Mouse (Mus musculus) embryonic facial prominence, embryonic 12.5 days (tissue): ENCODE results near the gene Rab11b. TPM values are rescaled to one million over a fixed set of nuclear protein-coding genes. Genes with fewer than 3 reads are reported as not detected.

Experiments used
- ATAC-seq: fragments of 200-750 bp; cut with Nextera tagmentation; 2 replicates; pipeline ENCODE4 v1.8.0; 2017; ENCODE audit not compliant: insufficient number of reproducible peaks, insufficient read depth, low FRiP score, low TSS enrichment
- H3K27ac ChIP-seq: fragments of 300-500 bp; sonication (generic); 2 replicates; pipeline ENCODE4 v1.5.1; 2016; ENCODE audit warnings: mild to moderate bottlenecking
- H3K27me3 ChIP-seq: fragments of 300-500 bp; sonication (generic); 2 replicates; pipeline ENCODE4 v1.6.1; 2016; ENCODE audit warnings: mild to moderate bottlenecking, moderate library complexity
- H3K36me3 ChIP-seq: fragments of 300-500 bp; sonication (generic); 2 replicates; pipeline ENCODE4 v1.6.1; 2016; ENCODE audit warnings: mild to moderate bottlenecking
- H3K4me1 ChIP-seq: fragments of 300-500 bp; sonication (generic); 2 replicates; pipeline ENCODE4 v1.6.1; 2016
- H3K4me2 ChIP-seq: fragments of 300-500 bp; sonication (generic); replicated peaks from 2 replicates; pipeline ENCODE4 v1.6.1; 2016; ENCODE audit warnings: mild to moderate bottlenecking, moderate library complexity
- H3K4me3 ChIP-seq: fragments of 300-500 bp; sonication (generic); 2 replicates; pipeline ENCODE4 v1.5.1; 2016; ENCODE audit warnings: mild to moderate bottlenecking
- H3K9ac ChIP-seq: fragments of 300-500 bp; sonication (generic); 2 replicates; pipeline ENCODE4 v1.6.1; 2016; ENCODE audit warnings: mild to moderate bottlenecking, moderate library complexity
- H3K9me3 ChIP-seq: fragments of 300-500 bp; sonication (generic); 2 replicates; pipeline ENCODE4 v1.6.1; 2016; ENCODE audit warnings: mild to moderate bottlenecking, moderate library complexity
- WGBS: fragments of 180-500 bp; shearing (Covaris S2); methylation state at CpG from one replicate; pipeline ENCODE4 v1.1.7; 2016; 5-methylcytosine and 5-hydroxymethylcytosine counted together
- polyA plus RNA-seq: library from polyadenylated mRNA; unstranded; fragments of >200 nt; fragmentation: Nextera tagmentation; extraction: Ambion mirVana; gene quantifications from 2 replicates; pipeline ENCODE4 v1.2.1, GENCODE M21; 2016

Rab11b gene
- polyA plus RNA-seq, 1 experiment from 2014 or later, result 367 TPM

DNA sequence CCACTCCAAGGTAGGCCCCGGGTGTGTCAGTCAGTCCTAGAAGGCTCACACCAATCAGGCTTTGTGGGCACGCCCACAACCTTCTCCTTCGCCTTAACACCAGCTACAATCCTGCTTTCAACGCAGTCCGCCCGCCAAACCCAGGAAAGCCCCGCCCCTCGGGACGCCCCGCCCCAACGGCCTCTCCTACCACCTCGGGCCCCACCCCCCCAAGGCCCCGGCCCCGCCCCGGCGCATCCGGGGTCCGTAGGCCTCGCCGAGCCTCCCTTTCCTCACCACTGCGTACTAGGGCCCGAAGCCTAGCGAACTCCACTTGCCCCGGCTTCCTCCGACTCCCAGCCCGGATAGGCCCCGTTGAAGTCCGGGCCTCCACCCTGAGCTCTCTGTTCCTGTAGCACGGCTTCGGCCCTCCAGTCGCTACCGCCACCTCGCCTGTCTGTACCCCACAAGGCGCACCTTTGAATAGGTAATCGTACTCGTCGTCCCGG, 519 bp downstream of the Rab11b start:
- ATAC-seq, result peak; percentile 83
- Histone ChIP-seq H3K4me2 (peak overlapping the region; percentile 56), H3K4me1 (peaks cover 40% of the 10 kb centered on the region), H3K9ac (peak overlapping the region; percentile 89), H3K4me3 (peak overlapping the region; percentile 71), H3K36me3 (peaks cover 6% of the 10 kb centered on the region; the same call in 1 of the 2 replicates), H3K27me3 (no peaks in the 10 kb centered on the region), H3K27ac (peak overlapping the region; percentile 99), H3K9me3 (no peaks in the 10 kb centered on the region)
- 1% methylated on average over 38 of the region's 38 CpGs for WGBS

- Histone ChIP-seq H3K27me3 (no peaks in the 10 kb centered on the region), H3K4me3 (no peak overlapping the region), H3K36me3 (peaks cover 6% of the 10 kb centered on the region; the same call in 1 of the 2 replicates), H3K9me3 (no peaks in the 10 kb centered on the region), H3K4me1 (peaks cover 40% of the 10 kb centered on the region), H3K4me2 (0 out of 2 replicates have a peak overlapping the region, but pooled peaks have one; percentile 13), H3K27ac (peak overlapping the region; percentile 18; the same call in 1 of the 2 replicates), H3K9ac (no peak overlapping the region; the same call in 1 of the 2 replicates)
- 60% methylated on average over 4 of the region's 4 CpGs for WGBS
- ATAC-seq, result no peak
Measured at GRCm38 (mm10) chr17:33757231-33757630, 3.1 kb downstream of the Rab11b start.

- Histone ChIP-seq H3K4me2 (no peak overlapping the region), H3K9ac (no peak overlapping the region), H3K9me3 (no peaks in the 10 kb centered on the region), H3K4me1 (peaks cover 40% of the 10 kb centered on the region), H3K27ac (no peak overlapping the region), H3K4me3 (no peak overlapping the region), H3K27me3 (no peaks in the 10 kb centered on the region), H3K36me3 (peaks cover 11% of the 10 kb centered on the region)
- WGBS, result 94% methylated on average over 3 of the region's 3 CpGs
- ATAC-seq, result no peak
Measured at GRCm38 (mm10) chr17:33756108-33756790, 4.1 kb downstream of the Rab11b start.

DNA sequence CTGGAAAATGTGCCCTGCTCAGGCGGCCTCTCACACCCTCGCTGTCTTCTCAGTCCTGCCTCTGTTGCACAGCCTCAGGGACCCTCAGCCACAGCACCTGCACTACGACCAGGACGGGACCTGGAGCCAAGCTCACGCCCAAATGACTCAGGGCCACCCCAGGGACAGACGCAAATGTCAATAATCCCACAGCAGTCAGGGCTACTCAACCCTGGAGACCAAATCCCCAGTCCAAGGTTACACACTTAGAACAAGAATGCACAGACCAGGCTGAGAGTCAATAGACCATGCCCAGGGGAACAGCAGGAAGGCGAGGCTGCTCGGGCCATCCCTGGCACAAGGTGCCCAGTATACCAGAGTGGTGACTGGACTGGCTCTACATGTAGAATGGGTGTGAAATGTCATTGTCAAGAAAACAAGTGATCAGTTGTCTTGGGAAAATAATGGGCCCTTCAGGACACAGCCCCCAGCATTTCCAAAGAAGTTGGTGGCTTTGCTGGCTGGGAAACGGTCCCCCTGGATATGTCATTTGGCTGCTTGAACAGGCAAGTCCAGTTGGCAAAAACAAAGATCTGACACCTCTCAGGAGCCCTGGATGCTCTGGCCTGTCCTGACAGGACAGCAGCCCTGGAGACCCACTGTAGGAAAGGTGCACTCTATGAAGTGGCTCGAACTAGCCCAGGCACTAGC, 4.8 kb downstream of the Rab11b start:
- no peak overlapping the region for H3K4me3 ChIP-seq
- no peaks in the 10 kb centered on the region for H3K9me3 ChIP-seq
- no peaks in the 10 kb centered on the region for H3K27me3 ChIP-seq
- H3K36me3 ChIP-seq, result peaks cover 18% of the 10 kb centered on the region
- H3K4me2 ChIP-seq, result no peak overlapping the region
- H3K9ac ChIP-seq, result no peak overlapping the region
- peaks cover 40% of the 10 kb centered on the region for H3K4me1 ChIP-seq
- no peak for ATAC-seq
- WGBS, result 87% methylated on average over 10 of the region's 10 CpGs
- no peak overlapping the region for H3K27ac ChIP-seq

GRCm38 (mm10) chr17:33754656-33755055, 5.7 kb downstream of the Rab11b start:
- H3K4me3 ChIP-seq, result no peak overlapping the region
- WGBS, result 67% methylated on average over 1 of the region's 1 CpGs
- H3K27me3 ChIP-seq, result no peaks in the 10 kb centered on the region
- H3K27ac ChIP-seq, result no peak overlapping the region
- ATAC-seq, result no peak
- peaks cover 27% of the 10 kb centered on the region for H3K36me3 ChIP-seq
- no peak overlapping the region for H3K4me2 ChIP-seq
- H3K4me1 ChIP-seq, result peaks cover 40% of the 10 kb centered on the region
- no peaks in the 10 kb centered on the region for H3K9me3 ChIP-seq
- no peak overlapping the region for H3K9ac ChIP-seq

- ATAC-seq, result no peak
- Histone ChIP-seq H3K27ac (no peak overlapping the region), H3K4me3 (no peak overlapping the region), H3K9me3 (no peaks in the 10 kb centered on the region), H3K27me3 (no peaks in the 10 kb centered on the region), H3K36me3 (peaks cover 48% of the 10 kb centered on the region), H3K9ac (no peak overlapping the region), H3K4me2 (no peak overlapping the region), H3K4me1 (peaks cover 21% of the 10 kb centered on the region)
- WGBS, result 97% methylated on average over 2 of the region's 2 CpGs
Measured at GRCm38 (mm10) chr17:33752297-33752696, 8.0 kb downstream of the Rab11b start.

- Histone ChIP-seq H3K9ac (no peak overlapping the region), H3K4me2 (no peak overlapping the region), H3K4me1 (peaks cover 11% of the 10 kb centered on the region), H3K27ac (no peak overlapping the region), H3K4me3 (no peak overlapping the region), H3K9me3 (no peaks in the 10 kb centered on the region), H3K36me3 (peaks cover 51% of the 10 kb centered on the region), H3K27me3 (no peaks in the 10 kb centered on the region)
- ATAC-seq, result no peak
Measured at GRCm38 (mm10) chr17:33751181-33751580, 9.1 kb downstream of the Rab11b start.

- no peak overlapping the region for H3K27ac ChIP-seq
- no peaks in the 10 kb centered on the region for H3K27me3 ChIP-seq
- no peaks in the 10 kb centered on the region for H3K9me3 ChIP-seq
- no peaks in the 10 kb centered on the region for H3K4me1 ChIP-seq
- 95% methylated on average over 5 of the region's 5 CpGs for WGBS
- H3K9ac ChIP-seq, result no peak overlapping the region
- no peak overlapping the region for H3K4me3 ChIP-seq
- H3K4me2 ChIP-seq, result no peak overlapping the region
- peaks cover 56% of the 10 kb centered on the region for H3K36me3 ChIP-seq
- no peak for ATAC-seq
Measured at GRCm38 (mm10) chr17:33749451-33749850, 10.9 kb downstream of the Rab11b start.

- WGBS, result 72% methylated on average over 2 of the region's 2 CpGs
- H3K4me2 ChIP-seq, result no peak overlapping the region
- no peak overlapping the region for H3K9ac ChIP-seq
- no peaks in the 10 kb centered on the region for H3K27me3 ChIP-seq
- no peak overlapping the region for H3K4me3 ChIP-seq
- no peaks in the 10 kb centered on the region; the same call in 1 of the 2 replicates for H3K9me3 ChIP-seq
- H3K4me1 ChIP-seq, result no peaks in the 10 kb centered on the region
- H3K36me3 ChIP-seq, result peaks cover 48% of the 10 kb centered on the region
- no peak for ATAC-seq
- H3K27ac ChIP-seq, result no peak overlapping the region
Measured at GRCm38 (mm10) chr17:33746011-33746410, 14.3 kb downstream of the Rab11b start.

DNA sequence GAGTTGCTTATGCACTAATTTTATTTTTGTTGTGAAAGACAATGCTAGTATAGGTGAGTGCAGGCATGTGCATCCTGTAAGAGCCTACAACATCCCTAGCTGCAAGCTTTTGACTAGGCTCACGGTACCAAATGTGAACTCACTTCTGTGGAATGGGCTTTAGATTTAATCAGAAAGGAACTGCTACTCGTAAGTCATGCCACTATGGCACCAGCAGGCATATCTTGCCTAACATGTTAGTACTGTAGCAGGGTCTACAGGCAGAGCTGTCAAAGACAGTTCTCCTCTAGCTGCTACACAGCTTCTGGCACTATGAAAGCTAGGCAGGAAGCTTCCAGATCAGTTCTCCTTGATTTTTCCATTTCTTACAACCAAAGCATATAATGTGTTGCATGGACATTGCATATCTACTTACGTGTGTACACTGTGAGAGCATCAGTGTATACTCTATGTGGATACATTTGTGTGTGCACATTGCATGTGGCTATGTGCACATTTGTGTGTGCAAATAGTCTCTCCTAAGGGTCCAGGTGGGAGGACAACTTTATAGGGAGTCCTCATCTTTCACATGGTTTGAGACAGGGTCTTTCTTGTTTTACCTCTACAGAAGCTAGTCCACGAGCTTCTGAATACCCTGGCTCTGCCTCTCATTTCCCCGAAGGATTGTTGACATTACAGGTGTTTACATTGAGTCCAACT, 15.5 kb downstream of the Rab11b start:
- Histone ChIP-seq H3K4me1 (no peaks in the 10 kb centered on the region), H3K4me2 (no peak overlapping the region), H3K4me3 (no peak overlapping the region), H3K27ac (no peak overlapping the region), H3K9me3 (no peaks in the 10 kb centered on the region; the same call in 1 of the 2 replicates), H3K36me3 (peaks cover 36% of the 10 kb centered on the region), H3K9ac (no peak overlapping the region), H3K27me3 (no peaks in the 10 kb centered on the region)
- ATAC-seq, result no peak
- WGBS, result 87% methylated on average over 5 of the region's 5 CpGs

DNA sequence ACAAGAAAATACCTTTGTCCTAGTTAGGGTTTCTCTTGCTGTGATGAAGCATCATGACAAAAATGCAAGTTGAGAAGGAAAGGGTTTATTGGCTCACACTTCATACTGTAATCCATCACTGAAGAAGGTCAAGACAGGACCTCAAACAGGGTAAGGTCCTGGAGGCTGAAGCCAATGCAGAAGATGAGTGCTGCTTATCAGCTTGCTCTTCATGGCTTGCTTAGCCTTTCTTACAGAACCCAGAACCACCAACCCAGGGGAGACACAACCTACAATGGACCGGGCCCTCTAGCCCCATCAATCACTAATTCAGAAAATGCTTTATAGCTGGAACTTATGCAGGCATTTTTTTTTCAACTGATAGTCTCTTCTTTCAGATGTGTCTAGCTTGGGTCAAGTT, 17.9 kb downstream of the Rab11b start:
- H3K4me2 ChIP-seq, result no peak overlapping the region
- no peak for ATAC-seq

More for the DNA sequence above, 17.9 kb downstream of the Rab11b start:
- Histone ChIP-seq H3K27me3 (no peaks in the 10 kb centered on the region), H3K4me3 (no peak overlapping the region), H3K36me3 (peaks cover 13% of the 10 kb centered on the region), H3K4me1 (no peaks in the 10 kb centered on the region), H3K9ac (no peak overlapping the region), H3K9me3 (no peaks in the 10 kb centered on the region; the same call in 1 of the 2 replicates), H3K27ac (no peak overlapping the region)
- WGBS, result 100% methylated on average over 1 of the region's 1 CpGs
